Mouse (Mus musculus): ENCODE data around the gene 6430628N08Rik. TPM values are rescaled to one million over a fixed set of nuclear protein-coding genes. Genes with fewer than 3 reads are reported as not detected.

Gene 6430628N08Rik
- not detected in 4 replicates for total RNA-seq (2023)

DNA sequence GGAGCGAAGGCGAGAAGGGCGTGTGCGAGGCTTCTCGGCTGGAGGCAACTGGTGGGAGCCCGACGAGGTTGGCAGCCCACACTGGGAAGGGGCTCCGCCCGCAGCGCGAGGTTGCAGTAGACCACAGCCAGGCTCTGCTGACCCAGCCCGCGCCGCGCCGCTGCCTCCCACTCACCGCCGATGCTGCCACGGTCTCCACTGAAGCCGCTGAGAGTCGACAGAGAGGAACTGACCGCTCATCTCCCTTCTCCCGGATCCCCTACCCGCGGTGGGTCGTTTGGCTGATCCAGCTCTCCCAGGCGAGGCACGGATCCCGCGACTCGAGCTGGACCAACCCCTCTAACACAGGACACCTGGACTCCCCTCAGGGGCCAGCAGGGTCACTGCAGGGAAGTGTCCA, at the start of gene 6430628N08Rik:
6430628N08Rik (plus strand) TSS at position 113 of the 400 bp plus-strand sequence.

GRCm38 (mm10) chr4:115884022-115884421, 6.4 kb upstream of the 6430628N08Rik start, which contains the start of gene Kncn:
Gene Kncn, plus strand, starts transcription at chr4:115884400.

GRCm38 (mm10) chr4:115939295-115940102, 49.0 kb downstream of the 6430628N08Rik start, which contains the start of gene Dmbx1:
Gene Dmbx1, minus strand, starts transcription at chr4:115939926.

Other genes starting within 250 kb of the 6430628N08Rik start
- not detected in 4 replicates for gene Cyp4b1, start 242.9 kb upstream of the 6430628N08Rik start, total RNA-seq (2023)
- 40.0 to 46.2 TPM (median 43.4 TPM) in 4 replicates for gene Efcab14, start 152.9 kb upstream of the 6430628N08Rik start, total RNA-seq (2023)
- gene Tex38, start 109.6 kb upstream of the 6430628N08Rik start, total RNA-seq (2023), result 0.97 to 1.3 TPM in 2 of 4 replicates, not detected in the others
- 14.9 to 19.8 TPM (median 17.5 TPM) in 4 replicates for gene Atpaf1, start 105.9 kb upstream of the 6430628N08Rik start, total RNA-seq (2023)
- 13.3 to 22.7 TPM (median 15.3 TPM) in 4 replicates for gene Mob3c, start 62.6 kb upstream of the 6430628N08Rik start, total RNA-seq (2023)
- gene Mknk1, start 51.5 kb upstream of the 6430628N08Rik start, total RNA-seq (2023), result 57.5 to 69.7 TPM (median 64.2 TPM) in 4 replicates
- gene Kncn, start 6.3 kb upstream of the 6430628N08Rik start, total RNA-seq (2023), result 0.45 TPM in 1 of 4 replicates, not detected in the others
- gene Dmbx1, start 49.3 kb downstream of the 6430628N08Rik start, total RNA-seq (2023), result not detected in 4 replicates
- 43.7 to 46.5 TPM (median 45.4 TPM) in 4 replicates for gene Faah, start 127.3 kb downstream of the 6430628N08Rik start, total RNA-seq (2023)
- gene Nsun4, start 163.2 kb downstream of the 6430628N08Rik start, total RNA-seq (2023), result 37.6 to 47.7 TPM (median 40.7 TPM) in 4 replicates
- 276 to 285 TPM (median 277 TPM) in 4 replicates for gene Uqcrh, start 184.4 kb downstream of the 6430628N08Rik start, total RNA-seq (2023)
- 26.9 to 36.4 TPM (median 28.2 TPM) in 4 replicates for gene Lrrc41, start 184.6 kb downstream of the 6430628N08Rik start, total RNA-seq (2023)
- gene Rad54l, start 233.0 kb downstream of the 6430628N08Rik start, total RNA-seq (2023), result 1.3 to 2.1 TPM (median 1.4 TPM) in 4 replicates
- 37.1 to 52.2 TPM (median 44.0 TPM) in 4 replicates for gene Pomgnt1, start 233.2 kb downstream of the 6430628N08Rik start, total RNA-seq (2023)

Measured in B cell, adult 62 days (primary cell).